Mouse (Mus musculus): ENCODE measurements around the gene Celf2. TPM values are rescaled to one million over a fixed set of nuclear protein-coding genes. Genes with fewer than 3 reads are reported as not detected.

Gene Celf2
- polyA plus RNA-seq, 1 experiment from 2014 or later, result 182 TPM

GRCm38 (mm10) chr2:7223538-7223937 lies 285.8 kb downstream of the Celf2 start:
- peak; percentile 55; the same call in 1 of the 2 replicates for ATAC-seq
- Histone ChIP-seq H3K4me1 (replicated peaks) (0 out of 2 replicates have a peak, but pooled peaks cover 4% of the 10 kb centered on the region), H3K27ac (no peak overlapping the region), H3K27me3 (no peaks in the 10 kb centered on the region), H3K4me2 (replicated peaks) (no peak overlapping the region), H3K36me3 (no peaks in the 10 kb centered on the region), H3K9me3 (no peaks in the 10 kb centered on the region), H3K4me3 (replicated peaks) (no peak overlapping the region), H3K9ac (replicated peaks) (no peak overlapping the region)
- 54% methylated on average over 2 of the region's 2 CpGs for WGBS

GRCm38 (mm10) chr2:7222886-7223285 lies 286.5 kb downstream of the Celf2 start:
- ATAC-seq, result no peak
- no peak overlapping the region for H3K4me2 ChIP-seq (replicated peaks)
- no peak overlapping the region for H3K9ac ChIP-seq (replicated peaks)
- H3K4me1 ChIP-seq (replicated peaks), result 0 out of 2 replicates have a peak, but pooled peaks cover 4% of the 10 kb centered on the region
- H3K4me3 ChIP-seq (replicated peaks), result no peak overlapping the region
- no peak overlapping the region for H3K27ac ChIP-seq
- 81% methylated on average over 6 of the region's 6 CpGs for WGBS
- no peaks in the 10 kb centered on the region for H3K9me3 ChIP-seq
- H3K27me3 ChIP-seq, result no peaks in the 10 kb centered on the region
- no peaks in the 10 kb centered on the region for H3K36me3 ChIP-seq

DNA sequence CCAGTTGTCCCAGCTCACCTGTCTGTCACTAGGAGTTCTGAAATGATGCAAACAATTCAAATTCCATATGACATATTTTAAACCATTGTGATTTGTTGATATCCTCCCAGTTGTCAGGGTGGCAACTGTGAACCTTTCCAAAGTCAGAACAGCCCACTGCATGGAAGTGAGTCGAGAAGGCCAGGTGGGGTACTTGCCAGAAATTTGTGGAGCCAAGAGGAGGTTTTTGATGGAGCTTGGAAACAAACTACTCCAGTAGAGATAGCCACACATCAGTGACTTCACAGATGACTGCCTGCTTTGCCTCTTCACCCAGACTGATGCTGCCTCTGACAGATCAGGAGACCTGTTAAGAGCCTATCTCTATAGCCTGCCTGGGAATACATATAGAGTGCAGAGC lies 287.5 kb downstream of the Celf2 start:
- H3K36me3 ChIP-seq, result no peaks in the 10 kb centered on the region
- H3K27me3 ChIP-seq, result no peaks in the 10 kb centered on the region
- 0 out of 2 replicates have a peak, but pooled peaks have one; percentile 34 for ATAC-seq
- H3K9ac ChIP-seq (replicated peaks), result no peak overlapping the region
- H3K4me1 ChIP-seq (replicated peaks), result 0 out of 2 replicates have a peak, but pooled peaks cover 4% of the 10 kb centered on the region
- no peak overlapping the region for H3K27ac ChIP-seq
- WGBS, result 88% methylated on average over 1 of the region's 1 CpGs
- no peaks in the 10 kb centered on the region for H3K9me3 ChIP-seq
- no peak overlapping the region for H3K4me3 ChIP-seq (replicated peaks)
- H3K4me2 ChIP-seq (replicated peaks), result no peak overlapping the region

GRCm38 (mm10) chr2:7218101-7218500 lies 291.3 kb downstream of the Celf2 start:
- ATAC-seq, result no peak
- Histone ChIP-seq H3K4me1 (replicated peaks) (0 out of 2 replicates have a peak, but pooled peaks cover 4% of the 10 kb centered on the region), H3K36me3 (no peaks in the 10 kb centered on the region), H3K9ac (replicated peaks) (no peak overlapping the region), H3K4me3 (replicated peaks) (no peak overlapping the region), H3K27ac (no peak overlapping the region), H3K9me3 (no peaks in the 10 kb centered on the region), H3K4me2 (replicated peaks) (no peak overlapping the region), H3K27me3 (no peaks in the 10 kb centered on the region)
- WGBS, result 97% methylated on average over 2 of the region's 2 CpGs

DNA sequence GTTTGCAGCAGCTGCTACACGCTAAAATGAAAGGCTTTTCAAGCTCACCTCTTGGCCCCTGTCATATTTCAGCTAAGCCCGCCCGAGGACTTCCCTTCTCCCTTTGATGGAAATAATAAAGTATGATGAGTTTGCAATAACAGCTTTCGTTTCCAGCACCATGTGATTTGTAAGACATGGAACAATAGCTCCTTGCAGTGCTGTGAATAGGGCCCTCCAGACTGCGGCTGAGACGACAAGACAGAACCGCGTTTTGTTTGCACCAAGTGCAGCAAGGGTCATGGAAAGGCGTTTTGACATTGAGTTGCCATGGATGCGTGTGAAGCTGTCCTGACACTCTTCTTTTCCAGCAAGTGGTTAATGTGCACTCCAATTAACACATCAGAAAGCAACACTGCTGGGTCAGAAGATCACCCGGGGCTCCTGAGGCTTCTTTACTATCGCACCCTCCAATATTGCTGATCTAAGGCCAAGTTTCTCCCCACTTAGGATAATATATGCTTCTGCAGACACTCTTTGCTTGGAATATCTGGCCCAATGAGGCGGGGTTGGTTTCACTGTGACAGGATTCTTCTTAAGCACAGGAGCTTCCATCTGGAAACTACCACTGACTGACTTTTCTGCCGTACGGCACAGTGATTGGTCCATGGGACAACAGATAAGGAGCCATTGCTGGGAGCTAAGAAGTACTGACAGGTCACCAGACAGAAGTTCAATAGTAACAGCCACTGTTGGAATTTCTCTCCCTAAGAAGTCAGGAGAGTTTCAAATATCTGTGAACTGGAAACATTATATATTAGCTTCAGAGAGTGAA lies 301.5 kb downstream of the Celf2 start:
- H3K9ac ChIP-seq (replicated peaks), result no peak overlapping the region
- peak overlapping the region; percentile 20; the same call in 1 of the 2 replicates for H3K27ac ChIP-seq
- no peaks in the 10 kb centered on the region for H3K9me3 ChIP-seq
- 32% methylated on average over 15 of the region's 15 CpGs for WGBS
- H3K4me1 ChIP-seq (replicated peaks), result peaks cover 17% of the 10 kb centered on the region
- no peaks in the 10 kb centered on the region for H3K27me3 ChIP-seq
- H3K4me2 ChIP-seq (replicated peaks), result peak overlapping the region; percentile 17; the same call in 1 of the 2 replicates
- peak; percentile 88 for ATAC-seq
- no peaks in the 10 kb centered on the region for H3K36me3 ChIP-seq
- no peak overlapping the region for H3K4me3 ChIP-seq (replicated peaks)

DNA sequence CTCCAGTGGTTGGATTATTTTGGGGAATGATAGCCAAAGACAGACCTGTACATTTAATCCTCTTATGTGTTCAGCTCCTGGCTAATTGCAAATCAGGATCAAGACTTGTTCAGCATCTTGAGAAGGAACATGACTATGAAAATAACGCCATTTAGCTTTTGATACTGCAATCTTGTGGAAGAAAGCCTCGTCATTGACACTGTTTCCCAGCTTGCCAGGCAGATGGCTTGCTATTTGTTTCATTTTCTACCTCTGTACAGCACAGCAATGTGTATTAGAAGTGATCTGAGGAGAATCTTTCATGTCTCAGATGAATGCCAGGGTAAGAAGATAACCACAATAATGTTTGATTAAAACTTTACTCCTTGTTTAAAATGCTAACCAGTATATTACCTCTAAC lies 315.9 kb downstream of the Celf2 start:
- Histone ChIP-seq H3K27ac (no peak overlapping the region), H3K9me3 (no peaks in the 10 kb centered on the region), H3K4me2 (replicated peaks) (no peak overlapping the region), H3K36me3 (no peaks in the 10 kb centered on the region), H3K4me3 (replicated peaks) (no peak overlapping the region), H3K4me1 (replicated peaks) (no peaks in the 10 kb centered on the region), H3K27me3 (no peaks in the 10 kb centered on the region), H3K9ac (replicated peaks) (no peak overlapping the region)
- WGBS, result 82% methylated on average over 2 of the region's 2 CpGs
- no peak for ATAC-seq

DNA sequence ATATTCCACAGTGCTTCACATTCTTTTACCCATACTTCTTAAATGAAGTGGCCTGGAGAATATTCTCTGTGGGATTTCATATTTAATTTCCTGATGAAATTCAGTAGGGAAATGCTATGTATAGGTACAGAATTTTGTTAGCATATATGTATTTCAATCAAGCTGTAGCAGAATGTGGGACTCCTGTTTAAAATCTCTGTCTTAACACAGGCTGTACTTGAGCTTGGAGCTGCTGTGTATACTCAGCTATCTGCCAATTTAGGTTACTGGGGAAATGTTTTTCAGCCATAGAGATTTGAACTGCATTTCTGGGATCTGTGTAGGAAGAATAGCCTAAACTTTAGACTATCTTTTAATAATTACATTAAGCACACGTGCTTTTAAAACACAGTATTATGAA lies 330.2 kb downstream of the Celf2 start:
- ATAC-seq, result no peak
- no peak overlapping the region for H3K4me3 ChIP-seq (replicated peaks)
- no peak overlapping the region for H3K27ac ChIP-seq
- no peaks in the 10 kb centered on the region for H3K4me1 ChIP-seq (replicated peaks)
- no peak overlapping the region for H3K4me2 ChIP-seq (replicated peaks)
- no peaks in the 10 kb centered on the region for H3K36me3 ChIP-seq
- no peaks in the 10 kb centered on the region for H3K27me3 ChIP-seq
- H3K9me3 ChIP-seq, result no peaks in the 10 kb centered on the region
- no peak overlapping the region for H3K9ac ChIP-seq (replicated peaks)
- 77% methylated on average over 1 of the region's 1 CpGs for WGBS

DNA sequence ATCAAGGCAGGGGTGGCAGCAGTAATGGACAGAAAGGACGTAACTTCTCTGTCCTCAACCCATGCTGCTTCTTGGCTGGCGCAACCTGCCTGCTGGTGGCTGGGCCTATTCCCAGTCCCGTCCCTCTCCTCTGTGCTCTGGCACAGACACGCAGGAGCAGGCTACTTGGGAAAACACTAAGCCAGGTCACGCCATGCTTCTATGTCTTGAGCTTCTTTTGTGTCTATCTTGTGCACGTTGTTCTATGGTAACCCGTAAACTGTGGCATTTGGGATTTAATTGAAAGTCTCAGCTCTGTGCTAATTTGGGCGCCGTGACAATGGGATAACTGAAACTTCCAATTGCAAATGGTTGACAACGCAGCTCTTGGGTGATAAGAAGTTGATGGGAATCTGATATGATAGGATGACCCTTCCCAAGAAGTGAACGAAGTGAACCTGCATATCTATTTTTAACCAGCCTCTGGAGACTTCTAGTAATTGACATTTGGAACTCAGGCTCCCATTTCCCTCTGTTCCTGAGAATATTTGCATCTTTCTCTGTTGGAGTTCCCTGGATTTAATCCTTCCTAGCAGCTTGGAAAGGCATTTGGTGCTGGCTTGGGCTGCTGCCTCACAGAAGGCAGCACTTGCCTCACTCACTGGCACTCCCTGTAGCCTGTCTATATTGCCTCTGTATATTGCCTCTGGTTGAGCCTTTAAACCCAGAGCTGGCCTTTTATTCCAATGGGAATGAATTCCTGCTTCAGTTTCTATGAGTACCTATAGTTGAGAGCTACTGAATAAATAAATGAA lies 335.9 kb downstream of the Celf2 start:
- WGBS, result 73% methylated on average over 11 of the region's 11 CpGs

DNA sequence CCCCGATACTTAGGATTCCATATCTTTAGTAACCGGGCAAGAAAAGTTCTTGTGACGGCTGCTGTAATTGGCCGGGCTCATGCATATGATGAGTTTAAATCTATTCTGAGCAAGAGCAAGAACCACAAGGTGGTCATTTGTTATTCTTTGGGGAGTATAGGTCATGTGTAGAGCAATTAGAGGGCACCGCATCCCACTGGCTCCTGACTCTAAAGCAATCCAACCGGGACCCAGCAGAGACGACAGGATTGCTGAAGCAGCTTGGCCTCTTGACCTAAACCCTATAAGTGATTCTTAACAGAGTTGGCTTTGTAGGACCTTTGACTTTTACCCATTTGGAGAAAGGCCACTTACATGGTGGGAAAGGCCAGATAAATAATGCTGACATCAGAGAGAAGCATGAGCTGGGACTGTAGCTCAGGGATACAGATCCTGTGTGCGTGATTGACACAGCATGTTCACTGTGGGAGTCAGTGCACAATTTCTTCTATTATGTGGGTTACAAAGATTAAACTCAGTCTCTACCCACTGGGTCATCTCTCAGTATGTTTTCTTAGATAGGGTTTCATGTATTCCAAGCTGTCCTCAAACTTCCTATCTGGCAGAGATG lies 338.2 kb downstream of the Celf2 start:
- H3K36me3 ChIP-seq, result no peaks in the 10 kb centered on the region
- H3K4me2 ChIP-seq (replicated peaks), result no peak overlapping the region
- H3K9ac ChIP-seq (replicated peaks), result no peak overlapping the region
- 64% methylated on average over 8 of the region's 8 CpGs for WGBS
- H3K27me3 ChIP-seq, result no peaks in the 10 kb centered on the region
- no peaks in the 10 kb centered on the region for H3K4me1 ChIP-seq (replicated peaks)
- ATAC-seq, result no peak
- H3K4me3 ChIP-seq (replicated peaks), result no peak overlapping the region
- H3K27ac ChIP-seq, result no peak overlapping the region
- no peaks in the 10 kb centered on the region for H3K9me3 ChIP-seq

More for the DNA sequence above, 335.9 kb downstream of the Celf2 start:
- H3K9ac ChIP-seq (replicated peaks), result no peak overlapping the region
- no peaks in the 10 kb centered on the region for H3K27me3 ChIP-seq
- no peaks in the 10 kb centered on the region for H3K9me3 ChIP-seq
- no peaks in the 10 kb centered on the region for H3K36me3 ChIP-seq
- no peak overlapping the region for H3K27ac ChIP-seq
- no peak overlapping the region for H3K4me2 ChIP-seq (replicated peaks)
- no peak overlapping the region for H3K4me3 ChIP-seq (replicated peaks)
- no peak for ATAC-seq
- H3K4me1 ChIP-seq (replicated peaks), result no peaks in the 10 kb centered on the region

GRCm38 (mm10) chr2:7165786-7166185 lies 343.6 kb downstream of the Celf2 start:
- Histone ChIP-seq H3K9me3 (no peaks in the 10 kb centered on the region), H3K9ac (replicated peaks) (no peak overlapping the region), H3K36me3 (no peaks in the 10 kb centered on the region), H3K4me3 (replicated peaks) (no peak overlapping the region), H3K4me2 (replicated peaks) (no peak overlapping the region), H3K4me1 (replicated peaks) (no peaks in the 10 kb centered on the region), H3K27me3 (no peaks in the 10 kb centered on the region), H3K27ac (no peak overlapping the region)
- ATAC-seq, result no peak
- 67% methylated on average over 3 of the region's 3 CpGs for WGBS

DNA sequence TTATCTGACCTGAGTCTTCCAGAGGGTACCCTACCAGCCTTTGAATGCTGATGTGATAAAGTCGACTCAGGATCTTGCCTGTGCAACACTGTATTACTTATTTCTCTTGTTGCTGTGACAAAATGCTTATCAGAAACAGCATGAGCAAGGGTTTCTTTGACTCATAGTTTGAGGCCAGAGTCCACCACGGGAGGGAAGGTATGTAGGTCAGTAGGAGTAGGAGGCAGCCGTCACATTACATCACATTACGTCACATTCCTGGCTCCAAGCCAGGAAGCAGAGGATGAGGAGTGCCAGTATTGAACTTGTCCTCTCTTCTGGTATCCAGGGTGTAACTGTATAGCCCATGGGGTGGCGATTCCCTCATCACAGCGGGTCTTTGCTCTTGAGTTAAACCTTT lies 349.3 kb downstream of the Celf2 start:
- Histone ChIP-seq H3K4me1 (replicated peaks) (no peaks in the 10 kb centered on the region), H3K27ac (no peak overlapping the region), H3K4me3 (replicated peaks) (no peak overlapping the region), H3K9me3 (no peaks in the 10 kb centered on the region), H3K36me3 (no peaks in the 10 kb centered on the region), H3K9ac (replicated peaks) (no peak overlapping the region), H3K4me2 (replicated peaks) (no peak overlapping the region), H3K27me3 (no peaks in the 10 kb centered on the region)
- ATAC-seq, result no peak
- WGBS, result 78% methylated on average over 6 of the region's 6 CpGs

DNA sequence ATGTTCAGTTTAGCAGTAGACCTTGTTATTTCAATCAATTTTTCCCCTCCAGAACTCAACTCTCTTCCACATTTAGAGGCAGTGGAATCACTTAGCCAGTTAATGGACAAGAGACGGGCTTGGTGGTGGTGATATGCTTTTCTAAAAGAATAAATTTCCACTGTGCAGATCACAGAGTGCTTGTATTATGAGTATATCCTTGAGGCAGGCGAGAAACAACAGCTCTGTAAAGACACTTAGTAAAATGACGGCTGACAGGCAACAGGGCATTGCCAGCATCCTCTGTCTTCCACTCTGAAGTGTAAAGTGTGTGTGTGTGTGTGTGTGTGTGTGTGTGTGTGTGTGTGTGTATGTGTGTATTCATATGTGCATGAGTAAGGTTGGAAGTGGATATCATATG lies 362.1 kb downstream of the Celf2 start:
- no peaks in the 10 kb centered on the region for H3K36me3 ChIP-seq
- no peak overlapping the region for H3K4me3 ChIP-seq (replicated peaks)
- no peak for ATAC-seq
- H3K4me2 ChIP-seq (replicated peaks), result no peak overlapping the region
- no peaks in the 10 kb centered on the region for H3K27me3 ChIP-seq
- no peaks in the 10 kb centered on the region for H3K4me1 ChIP-seq (replicated peaks)
- no peak overlapping the region for H3K9ac ChIP-seq (replicated peaks)
- 76% methylated on average over 3 of the region's 3 CpGs for WGBS
- H3K27ac ChIP-seq, result no peak overlapping the region
- H3K9me3 ChIP-seq, result no peaks in the 10 kb centered on the region
